Mouse (Mus musculus) hindbrain, embryonic 12.5 days (tissue): ENCODE measurements around the gene Rbms1. TPM values are rescaled to one million over a fixed set of nuclear protein-coding genes. Genes with fewer than 3 reads are reported as not detected.
A peak's percentile ranks its signal among the peaks of the same experiment; 100 is the strongest.

ENCODE experiments used
- ATAC-seq: fragments of 200-750 bp; cut with Nextera tagmentation; 2 replicates; pipeline ENCODE4 v1.8.0; 2017; ENCODE audit warnings: moderate TSS enrichment; ENCODE audit not compliant: low FRiP score
- H3K27ac ChIP-seq: fragments of 300-500 bp; sonication (generic); 2 replicates; pipeline ENCODE4 v1.5.1; 2016; ENCODE audit warnings: mild to moderate bottlenecking
- H3K27me3 ChIP-seq: fragments of 300-500 bp; sonication (generic); 2 replicates; pipeline ENCODE4 v1.6.1; 2016; ENCODE audit warnings: mild to moderate bottlenecking
- H3K36me3 ChIP-seq: fragments of 300-500 bp; sonication (generic); 2 replicates; pipeline ENCODE4 v1.6.1; 2016; ENCODE audit warnings: mild to moderate bottlenecking
- H3K4me1 ChIP-seq: fragments of 300-500 bp; sonication (generic); 2 replicates; pipeline ENCODE4 v1.6.1; 2016
- H3K4me2 ChIP-seq: fragments of 300-500 bp; sonication (generic); replicated peaks from 2 replicates; pipeline ENCODE4 v1.6.1; 2016; ENCODE audit warnings: mild to moderate bottlenecking
- H3K4me3 ChIP-seq: fragments of 300-500 bp; sonication (generic); 2 replicates; pipeline ENCODE4 v1.5.1; 2016; ENCODE audit warnings: mild to moderate bottlenecking
- H3K9ac ChIP-seq: fragments of 300-500 bp; sonication (generic); 2 replicates; pipeline ENCODE4 v1.6.1; 2016; ENCODE audit warnings: mild to moderate bottlenecking, moderate library complexity
- H3K9me3 ChIP-seq: fragments of 300-500 bp; sonication (generic); replicated peaks from 2 replicates; pipeline ENCODE4 v1.6.1; 2016; ENCODE audit warnings: mild to moderate bottlenecking
- WGBS: fragments of 180-500 bp; shearing (Covaris S2); methylation state at CpG from one replicate; pipeline ENCODE4 v1.1.7; 2016; 5-methylcytosine and 5-hydroxymethylcytosine counted together
- polyA plus RNA-seq: library from polyadenylated mRNA; unstranded; fragments of >200 nt; fragmentation: Nextera tagmentation; extraction: Ambion mirVana; gene quantifications from 2 replicates; pipeline ENCODE4 v1.2.1, GENCODE M21; 2016

The Rbms1 gene
- polyA plus RNA-seq, 1 experiment from 2014 or later, result 74.1 TPM

- WGBS, result 58% methylated on average over 13 of the region's 13 CpGs
- ATAC-seq, result no peak
These were observed 245.6 kb downstream of the Rbms1 start for GRCm38 (mm10) chr2:60717348-60717747.

GRCm38 (mm10) chr2:60716549-60716948, 246.4 kb downstream of the Rbms1 start:
- Histone ChIP-seq H3K27ac (no peak overlapping the region), H3K9me3 (no peaks in the 10 kb centered on the region), H3K27me3 (0 out of 2 replicates have a peak, but pooled peaks cover 1% of the 10 kb centered on the region), H3K36me3 (no peaks in the 10 kb centered on the region), H3K4me3 (no peak overlapping the region), H3K4me2 (no peak overlapping the region), H3K4me1 (peaks cover 26% of the 10 kb centered on the region), H3K9ac (no peak overlapping the region)
- ATAC-seq, result no peak

More at GRCm38 (mm10) chr2:60717348-60717747, 245.6 kb downstream of the Rbms1 start:
- H3K4me2 ChIP-seq, result peak overlapping the region; percentile 24; the same call in 1 of the 2 replicates
- H3K4me1 ChIP-seq, result peaks cover 26% of the 10 kb centered on the region
- H3K9me3 ChIP-seq, result no peaks in the 10 kb centered on the region
- H3K27ac ChIP-seq, result no peak overlapping the region
- H3K9ac ChIP-seq, result no peak overlapping the region
- no peak overlapping the region for H3K4me3 ChIP-seq
- H3K36me3 ChIP-seq, result no peaks in the 10 kb centered on the region
- H3K27me3 ChIP-seq, result no peaks in the 10 kb centered on the region

GRCm38 (mm10) chr2:60715771-60716170, 247.2 kb downstream of the Rbms1 start:
- no peak overlapping the region for H3K4me3 ChIP-seq
- H3K27ac ChIP-seq, result no peak overlapping the region
- H3K9me3 ChIP-seq, result no peaks in the 10 kb centered on the region
- WGBS, result 80% methylated on average over 13 of the region's 13 CpGs
- H3K36me3 ChIP-seq, result no peaks in the 10 kb centered on the region
- H3K4me2 ChIP-seq, result no peak overlapping the region
- 0 out of 2 replicates have a peak, but pooled peaks have one; percentile 11 for ATAC-seq
- peaks cover 26% of the 10 kb centered on the region for H3K4me1 ChIP-seq
- H3K27me3 ChIP-seq, result peaks cover 3% of the 10 kb centered on the region; the same call in 1 of the 2 replicates
- H3K9ac ChIP-seq, result peak overlapping the region; percentile 18; the same call in 1 of the 2 replicates

GRCm38 (mm10) chr2:60714971-60715502, 248.0 kb downstream of the Rbms1 start:
- Histone ChIP-seq H3K36me3 (no peaks in the 10 kb centered on the region), H3K27me3 (peaks cover 3% of the 10 kb centered on the region; the same call in 1 of the 2 replicates), H3K4me1 (peaks cover 26% of the 10 kb centered on the region), H3K4me3 (no peak overlapping the region), H3K4me2 (no peak overlapping the region), H3K9ac (no peak overlapping the region), H3K27ac (peak overlapping the region; percentile 49), H3K9me3 (no peaks in the 10 kb centered on the region)
- WGBS, result 55% methylated on average over 8 of the region's 8 CpGs
- ATAC-seq, result no peak

- 29% methylated on average over 7 of the region's 7 CpGs for WGBS
These were observed 248.5 kb downstream of the Rbms1 start for GRCm38 (mm10) chr2:60714475-60714874.

DNA sequence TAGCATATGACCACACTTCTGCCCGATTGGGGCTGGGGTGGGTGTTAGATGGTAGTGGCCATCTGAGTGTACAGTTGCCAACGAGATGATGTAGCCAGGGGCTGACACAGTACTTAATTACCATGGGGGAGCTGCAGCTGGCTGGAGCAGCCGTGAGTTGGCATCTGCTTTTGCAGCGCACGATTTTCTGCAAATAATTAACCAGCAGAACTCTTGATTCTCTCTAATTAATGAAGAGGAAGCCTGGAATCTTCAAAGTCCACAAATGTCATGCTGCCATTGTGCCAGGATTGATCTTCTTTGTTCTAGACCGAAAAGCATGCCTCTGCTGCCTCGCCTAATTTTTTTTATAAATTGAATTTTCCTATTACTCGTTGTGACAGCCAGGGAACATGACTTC, 249.1 kb downstream of the Rbms1 start:
- H3K4me2 ChIP-seq, result peak overlapping the region; percentile 15
- 23% methylated on average over 8 of the region's 8 CpGs for WGBS
- peak overlapping the region; percentile 49; the same call in 1 of the 2 replicates for H3K27ac ChIP-seq
- H3K4me1 ChIP-seq, result peaks cover 26% of the 10 kb centered on the region
- ATAC-seq, result peak; percentile 88
- H3K9me3 ChIP-seq, result no peaks in the 10 kb centered on the region
- peaks cover 3% of the 10 kb centered on the region; the same call in 1 of the 2 replicates for H3K27me3 ChIP-seq
- no peak overlapping the region for H3K9ac ChIP-seq
- H3K4me3 ChIP-seq, result no peak overlapping the region
- no peaks in the 10 kb centered on the region for H3K36me3 ChIP-seq

More at GRCm38 (mm10) chr2:60714475-60714874, 248.5 kb downstream of the Rbms1 start:
- H3K9ac ChIP-seq, result no peak overlapping the region
- no peaks in the 10 kb centered on the region for H3K36me3 ChIP-seq
- peaks cover 26% of the 10 kb centered on the region for H3K4me1 ChIP-seq
- H3K4me3 ChIP-seq, result no peak overlapping the region
- H3K4me2 ChIP-seq, result peak overlapping the region; percentile 15; the same call in 1 of the 2 replicates
- H3K27me3 ChIP-seq, result peaks cover 3% of the 10 kb centered on the region; the same call in 1 of the 2 replicates
- peak overlapping the region; percentile 49 for H3K27ac ChIP-seq
- no peaks in the 10 kb centered on the region for H3K9me3 ChIP-seq
- no peak for ATAC-seq

GRCm38 (mm10) chr2:60712891-60713290, 250.1 kb downstream of the Rbms1 start:
- no peak overlapping the region for H3K4me3 ChIP-seq
- H3K27me3 ChIP-seq, result peaks cover 3% of the 10 kb centered on the region; the same call in 1 of the 2 replicates
- no peak overlapping the region for H3K4me2 ChIP-seq
- H3K4me1 ChIP-seq, result peaks cover 26% of the 10 kb centered on the region
- no peaks in the 10 kb centered on the region for H3K36me3 ChIP-seq
- no peak for ATAC-seq
- H3K27ac ChIP-seq, result no peak overlapping the region
- 89% methylated on average over 5 of the region's 5 CpGs for WGBS
- H3K9ac ChIP-seq, result no peak overlapping the region
- H3K9me3 ChIP-seq, result no peaks in the 10 kb centered on the region

DNA sequence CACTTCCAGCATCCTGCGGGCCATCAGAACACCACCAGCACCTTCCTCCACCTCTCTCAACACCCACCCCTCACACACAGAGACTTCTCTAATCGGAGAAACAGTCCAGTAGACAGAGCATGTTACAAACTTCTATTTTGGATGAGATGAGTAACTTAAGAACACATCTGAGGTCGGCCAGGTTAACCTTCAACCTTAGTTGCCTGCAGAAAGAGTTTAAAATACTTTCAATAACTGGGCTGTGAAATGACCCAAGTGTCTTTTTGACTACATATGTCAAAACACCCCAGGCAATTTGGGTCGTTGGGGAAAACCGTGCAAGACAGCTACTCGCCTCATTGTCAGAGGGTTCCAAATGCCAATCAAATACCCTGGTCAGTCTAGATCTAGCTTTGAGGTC, 250.5 kb downstream of the Rbms1 start:
- Histone ChIP-seq H3K4me3 (no peak overlapping the region), H3K9me3 (no peaks in the 10 kb centered on the region), H3K27ac (no peak overlapping the region), H3K9ac (no peak overlapping the region), H3K4me2 (no peak overlapping the region), H3K4me1 (peaks cover 26% of the 10 kb centered on the region), H3K27me3 (peaks cover 3% of the 10 kb centered on the region; the same call in 1 of the 2 replicates), H3K36me3 (no peaks in the 10 kb centered on the region)
- ATAC-seq, result no peak
- 71% methylated on average over 6 of the region's 6 CpGs for WGBS

GRCm38 (mm10) chr2:60711098-60711880, 251.7 kb downstream of the Rbms1 start:
- WGBS, result 87% methylated on average over 7 of the region's 7 CpGs
- Histone ChIP-seq H3K36me3 (no peaks in the 10 kb centered on the region), H3K27me3 (peaks cover 3% of the 10 kb centered on the region; the same call in 1 of the 2 replicates), H3K9ac (no peak overlapping the region), H3K4me1 (peaks cover 26% of the 10 kb centered on the region), H3K4me3 (no peak overlapping the region), H3K9me3 (no peaks in the 10 kb centered on the region), H3K4me2 (no peak overlapping the region), H3K27ac (no peak overlapping the region)
- ATAC-seq, result no peak

- 93% methylated on average over 4 of the region's 4 CpGs for WGBS
- H3K27ac ChIP-seq, result no peak overlapping the region
- no peak overlapping the region for H3K4me2 ChIP-seq
These were observed 252.7 kb downstream of the Rbms1 start for GRCm38 (mm10) chr2:60710317-60710716.

GRCm38 (mm10) chr2:60708671-60709070, 254.3 kb downstream of the Rbms1 start:
- WGBS, result 25% methylated on average over 3 of the region's 3 CpGs
- Histone ChIP-seq H3K27me3 (peaks cover 3% of the 10 kb centered on the region; the same call in 1 of the 2 replicates), H3K9me3 (no peaks in the 10 kb centered on the region), H3K4me2 (no peak overlapping the region), H3K4me1 (peaks cover 4% of the 10 kb centered on the region), H3K27ac (no peak overlapping the region), H3K4me3 (no peak overlapping the region), H3K36me3 (no peaks in the 10 kb centered on the region), H3K9ac (no peak overlapping the region)
- ATAC-seq, result no peak

More at GRCm38 (mm10) chr2:60710317-60710716, 252.7 kb downstream of the Rbms1 start:
- Histone ChIP-seq H3K36me3 (no peaks in the 10 kb centered on the region), H3K9ac (no peak overlapping the region), H3K27me3 (peaks cover 3% of the 10 kb centered on the region; the same call in 1 of the 2 replicates), H3K4me3 (no peak overlapping the region), H3K4me1 (peaks cover 20% of the 10 kb centered on the region), H3K9me3 (no peaks in the 10 kb centered on the region)
- ATAC-seq, result no peak

GRCm38 (mm10) chr2:60706866-60707265, 256.1 kb downstream of the Rbms1 start:
- Histone ChIP-seq H3K4me1 (no peaks in the 10 kb centered on the region), H3K27me3 (peaks cover 3% of the 10 kb centered on the region; the same call in 1 of the 2 replicates), H3K4me2 (no peak overlapping the region), H3K9me3 (no peaks in the 10 kb centered on the region), H3K36me3 (no peaks in the 10 kb centered on the region), H3K4me3 (no peak overlapping the region), H3K27ac (no peak overlapping the region), H3K9ac (no peak overlapping the region)
- ATAC-seq, result no peak
- WGBS, result 91% methylated on average over 3 of the region's 3 CpGs
